Mouse (Mus musculus) heart, adult 8-10 months (tissue): ENCODE measurements around the gene Polr1d. TPM values are rescaled to one million over a fixed set of nuclear protein-coding genes. Genes with fewer than 3 reads are reported as not detected.

ENCODE experiments used
- DNase-seq: peaks from one replicate; pipeline ENCODE4 v3.0.0; 2022; ENCODE audit warnings: low spot score
- total RNA-seq, 4 experiments: library from RNA; stranded (reverse); gene quantifications; 2 replicates each; pipeline ENCODE4 v1.2.4; 2022

Polr1d gene
- total RNA-seq, 4 experiments from 2014 or later = 66.0 to 75.4 (median 70.5) TPM

DNA sequence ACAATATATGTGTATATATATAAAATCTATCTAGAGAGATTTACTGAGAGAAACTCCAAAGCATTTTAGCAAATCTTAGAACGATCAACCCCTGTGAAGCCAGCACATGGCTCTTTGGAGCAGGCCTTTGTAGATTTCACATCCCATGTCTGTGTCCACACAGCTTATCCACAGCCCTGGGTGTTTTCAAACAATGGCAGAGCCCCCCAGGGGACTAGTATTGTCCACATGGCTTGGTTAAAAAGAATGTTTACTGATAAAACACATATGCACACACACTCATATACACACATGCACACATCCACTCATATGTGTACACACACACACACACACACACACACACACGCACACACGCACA, 58.2 kb downstream of the Polr1d start:
- DNase-seq = no peak

DNA sequence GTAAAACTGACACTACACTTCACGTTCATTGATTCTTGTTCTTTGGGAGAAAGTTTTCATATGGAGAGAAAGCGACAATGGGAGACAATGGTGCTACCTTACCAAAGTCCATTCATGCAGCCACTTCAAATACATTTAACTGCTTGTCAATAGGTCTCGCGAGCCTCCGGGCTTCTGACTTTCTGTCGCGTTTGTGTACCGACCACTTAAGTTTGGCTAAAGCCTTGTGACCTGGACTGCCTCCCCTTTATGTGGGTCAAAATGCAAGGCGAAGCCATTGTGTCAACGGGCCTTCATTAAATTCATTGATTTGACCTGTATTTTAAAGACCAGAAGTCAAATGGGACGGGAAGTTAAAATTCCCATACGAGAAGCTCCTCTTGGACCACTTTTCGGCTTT, 59.1 kb downstream of the Polr1d start:
- DNase-seq = no peak

DNA sequence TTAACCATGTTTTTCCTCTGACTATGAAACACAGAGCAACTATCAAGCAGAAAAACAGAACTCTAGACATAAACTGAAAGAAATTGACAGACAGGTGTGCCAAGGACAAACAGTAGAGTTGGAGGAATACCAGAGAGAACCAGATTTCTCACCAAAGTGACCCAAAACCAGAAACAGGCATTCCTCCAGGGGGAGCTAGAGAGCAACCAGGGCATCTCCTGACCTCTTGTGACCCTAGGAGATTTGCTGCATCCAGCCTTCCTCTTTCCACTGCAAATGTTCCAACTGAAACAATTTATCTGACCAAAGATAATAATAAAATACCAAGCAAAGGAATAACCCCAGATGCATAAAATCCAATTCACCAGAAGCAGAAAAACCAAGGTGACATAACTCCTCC, 70.5 kb downstream of the Polr1d start:
- DNase-seq = no peak

DNA sequence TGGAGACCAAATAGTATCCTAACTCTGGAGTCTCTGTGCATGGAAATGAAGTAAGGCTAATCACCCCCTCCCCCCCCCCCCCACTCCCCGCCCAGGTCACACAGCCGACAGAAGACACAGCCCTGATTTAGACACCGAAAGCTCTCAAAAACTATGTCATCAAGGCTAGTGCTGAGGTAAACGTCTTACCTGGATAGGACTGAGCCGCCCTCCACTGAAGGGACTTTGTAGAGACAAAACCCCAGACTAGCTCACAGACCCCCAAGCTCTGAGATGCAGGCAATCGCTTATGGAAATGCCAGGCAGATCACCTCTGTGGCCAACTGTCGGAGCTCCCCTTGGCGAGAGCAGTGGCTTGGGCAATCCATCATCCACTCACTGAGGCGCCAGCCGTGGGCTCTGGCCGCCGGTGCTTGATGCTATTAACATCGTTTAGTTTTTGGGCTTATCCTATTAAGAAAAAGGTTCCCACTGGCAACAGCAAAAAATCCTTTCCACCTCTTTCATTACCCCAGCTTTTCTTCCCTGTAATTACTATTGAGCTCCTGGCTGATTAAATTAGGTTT, 78.0 kb downstream of the Polr1d start:
- DNase-seq = no peak

DNA sequence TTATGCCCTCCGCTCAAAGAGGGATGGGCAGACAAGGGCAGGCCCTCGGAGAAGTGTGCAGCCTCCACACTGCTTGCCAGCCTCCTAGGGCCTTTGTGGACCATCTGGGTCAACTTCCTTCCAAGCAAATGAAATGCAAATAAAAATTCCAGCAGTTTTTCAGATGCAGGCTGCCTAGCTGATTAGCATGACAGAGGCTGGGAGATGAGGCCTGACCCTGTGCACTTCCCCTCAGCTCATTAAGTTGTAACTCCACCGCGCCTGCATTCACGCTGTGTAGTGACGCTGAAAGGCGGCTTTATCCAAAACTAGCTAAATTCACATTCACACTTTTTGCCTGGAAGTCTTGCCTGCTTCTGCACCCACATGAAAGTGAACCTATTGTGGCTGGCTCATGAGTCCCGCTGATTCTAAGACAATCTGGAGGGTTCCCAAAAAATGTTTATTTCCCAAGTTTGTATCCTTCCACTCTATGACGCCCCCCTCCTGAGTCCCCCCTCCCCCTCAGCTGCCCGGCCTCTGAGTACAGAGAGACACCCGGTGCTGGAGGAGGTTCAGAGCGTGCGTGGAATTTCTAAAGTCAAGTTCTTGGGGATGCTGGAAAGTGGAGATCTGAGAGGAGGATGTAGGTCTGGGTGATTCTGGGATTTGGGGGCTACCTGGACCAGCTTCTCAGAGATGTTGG, 78.7 kb downstream of the Polr1d start:
- no peak for DNase-seq

DNA sequence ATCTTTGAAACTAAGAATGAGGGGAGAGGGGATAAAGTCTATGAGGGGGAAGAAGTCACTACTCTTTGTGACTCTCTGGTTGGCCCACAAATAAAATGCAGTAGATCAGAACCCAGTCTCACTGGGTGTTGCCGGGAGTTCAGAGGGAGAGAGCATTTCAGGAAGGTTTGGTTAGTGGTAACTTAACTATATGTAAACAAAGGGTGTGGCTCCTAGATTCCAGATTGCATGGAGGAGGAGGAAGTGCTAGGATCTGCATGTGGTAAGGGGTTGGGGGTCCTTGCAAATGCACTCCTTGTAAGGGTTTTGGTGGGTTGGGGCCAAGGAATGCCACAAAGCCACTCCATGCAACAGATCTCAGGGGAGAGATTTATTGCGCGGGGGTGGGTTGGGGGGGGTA, 79.5 kb downstream of the Polr1d start:
- DNase-seq = no peak

DNA sequence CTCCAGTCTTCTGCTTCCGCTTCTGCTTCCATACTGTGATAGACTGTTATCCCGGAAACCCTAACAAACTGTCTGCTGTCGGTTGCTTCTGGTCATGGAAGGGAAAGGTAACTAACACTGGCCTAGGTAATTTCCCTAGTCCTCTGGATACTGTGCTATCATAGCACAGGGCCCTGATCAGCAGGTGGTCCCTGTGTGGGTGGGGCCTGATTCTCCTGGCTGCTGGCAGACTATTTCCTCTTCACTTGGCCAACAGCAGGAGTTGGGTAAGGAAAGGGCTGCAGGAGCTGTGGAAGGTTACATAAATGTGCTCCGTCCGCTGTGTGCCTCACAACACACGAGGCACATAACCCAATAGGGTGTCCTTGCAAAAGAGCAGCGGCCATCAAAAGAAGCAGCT, 80.6 kb downstream of the Polr1d start:
- DNase-seq = no peak

DNA sequence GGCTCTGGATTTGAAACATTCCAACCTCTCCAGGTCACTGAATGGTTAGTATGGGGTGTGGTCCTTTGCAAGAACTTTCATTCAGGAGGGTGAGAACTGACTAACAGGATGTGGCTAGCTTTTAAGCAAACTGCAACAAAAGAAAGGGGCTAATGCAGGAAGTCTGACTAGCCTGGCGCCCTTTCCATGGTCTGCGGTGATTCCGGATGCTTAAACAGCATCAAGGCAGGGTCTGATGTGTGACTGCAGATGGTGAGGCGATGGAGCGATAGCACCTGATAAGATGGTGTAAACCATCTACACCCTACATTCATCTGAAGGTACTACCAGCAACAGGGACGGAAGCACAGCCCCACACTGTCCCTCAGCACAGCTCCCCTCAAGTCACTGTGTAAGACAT, 82.5 kb downstream of the Polr1d start:
- no peak for DNase-seq

DNA sequence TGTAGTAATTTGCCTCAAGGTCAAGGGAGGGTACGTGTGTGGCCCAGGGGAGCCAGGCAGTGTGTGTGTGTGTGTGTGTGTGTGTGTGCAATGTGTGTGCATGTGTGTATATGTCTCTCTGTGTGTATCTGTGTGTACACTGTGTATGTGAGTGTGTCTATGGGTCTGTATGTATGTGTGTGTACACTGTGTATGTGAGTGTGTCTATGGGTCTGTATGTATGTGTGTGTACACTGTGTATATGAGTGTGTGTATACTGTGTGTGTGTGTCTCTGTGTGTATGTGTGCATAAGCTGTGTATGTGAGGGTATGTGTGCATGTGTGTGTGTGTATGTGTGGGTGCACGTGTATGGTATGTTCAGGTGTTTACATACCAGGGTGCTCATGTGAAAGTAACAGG, 82.9 kb downstream of the Polr1d start:
- DNase-seq = no peak

Other genes starting within 250 kb of the Polr1d start
- gene Rpl21, start 244.2 kb upstream of the Polr1d start, total RNA-seq = 100 to 1,000 TPM in 3 of 4 experiments, 10 to 100 TPM in 1; 76.1 to 145 (median 124) TPM
- gene Rasl11a, start 232.0 kb upstream of the Polr1d start, total RNA-seq = 1 to 10 TPM; 1.3 to 2.6 (median 2.0) TPM
- gene Gtf3a, start 128.4 kb upstream of the Polr1d start, total RNA-seq = 10 to 100 TPM; 15.8 to 22.6 (median 19.9) TPM
- gene Mtif3, start 113.2 kb upstream of the Polr1d start, total RNA-seq = 10 to 100 TPM; 26.8 to 38.0 (median 31.5) TPM
- gene Lnx2, start 464 bp upstream of the Polr1d start, total RNA-seq = 10 to 100 TPM in 2 of 4 experiments, 1 to 10 TPM in 2; 7.4 to 11.5 (median 9.4) TPM
- gene Gsx1, start 111.6 kb downstream of the Polr1d start, total RNA-seq = not detected
- gene Pdx1, start 192.9 kb downstream of the Polr1d start, total RNA-seq = not detected
- gene Cdx2, start 230.2 kb downstream of the Polr1d start, total RNA-seq = not detected
- gene Urad, start 245.4 kb downstream of the Polr1d start, total RNA-seq = not detected